Mouse (Mus musculus) erythroblast, embryonic 14.5 days (primary cell): ENCODE measurements at regions not wholly inside any gene's neighbourhood (a gene's known extent, or its start where the extent isn't known, plus 50 kb on each side); places are given as distances from the start of the nearest gene placed in this dataset.
"Not testable (repeated sequence)": the region's sequence is repeated elsewhere in the genome, so short reads cannot be mapped to it uniquely, and the experiment has no call there.

ENCODE experiments used
- GATA1 ChIP-seq: IDR thresholded peaks from 2 replicates; pipeline ENCODE4 v1.6.1; 2012; ENCODE audit warnings: low read length, inconsistent platforms, mixed read lengths
- TAL1 ChIP-seq: IDR thresholded peaks from 3 replicates; pipeline ENCODE4 v1.6.1; 2012; ENCODE audit warnings: low read length, inconsistent platforms, mixed read lengths

- TF ChIP-seq TAL1, GATA1: not testable (repeated sequence)
Observed at GRCm38 (mm10) chr14:53224789-53225188, 729.2 kb upstream of the Olfr1507 start.
